Comparison of ENCODE assay signal across 8 mouse cellular contexts in genomic region chr14:52010446-52011111, GRCm38 (mm10). TPM values are rescaled to one million over a fixed set of nuclear protein-coding genes. Genes with fewer than 3 reads are reported as not detected.
DNase-seq lines count a peak whose midpoint lies in the region; ATAC-seq and TF ChIP-seq lines count a peak whose summit lies in the region.

No protein-coding gene starts in this region.

- H3K4me1 ChIP-seq in thymus, adult 2 months (replicated peaks; ENCODE audit: control insufficient read depth, insufficient read depth, low read length), result peaks cover 52% of the 10 kb centered on the region
- H3K4me1 ChIP-seq in hindbrain, embryonic 16.5 days (ENCODE audit: control insufficient read depth, insufficient read depth, low read depth, low read length), result peaks cover 61% of the 10 kb centered on the region
- peaks cover 85% of the 10 kb centered on the region for H3K4me1 ChIP-seq in midbrain, embryonic 10.5 days

- no peak overlapping the region for H3K4me3 ChIP-seq in thymus, adult 2 months (ENCODE audit: control insufficient read depth, insufficient read depth, low read length)
- H3K4me3 ChIP-seq in hindbrain, embryonic 16.5 days (ENCODE audit: low read length), result peak overlapping the region; percentile 35
- H3K4me3 ChIP-seq in midbrain, embryonic 10.5 days, result peak overlapping the region; percentile 85

- no peaks in the 10 kb centered on the region for H3K27me3 ChIP-seq in thymus, adult 2 months (ENCODE audit: control insufficient read depth, insufficient read depth, low read length)
- no peaks in the 10 kb centered on the region for H3K27me3 ChIP-seq in hindbrain, embryonic 16.5 days (replicated peaks; ENCODE audit: control insufficient read depth, insufficient read depth, low read length)
- no peaks in the 10 kb centered on the region for H3K27me3 ChIP-seq in midbrain, embryonic 10.5 days (ENCODE audit: low read depth, poor library complexity, severe bottlenecking)

- H3K4me2 ChIP-seq in hindbrain, embryonic 16.5 days (ENCODE audit: low read length), result peak overlapping the region; percentile 57

- peak; percentile 29 for DNase-seq in adrenal gland, postnatal 14 days
- no peak for DNase-seq in adrenal gland, adult 2 months
- DNase-seq in thymus, adult 2 months, result peak; percentile 23
- DNase-seq in thymus, postnatal 0 days (ENCODE audit: low spot score), result no peak
- peak; percentile 92 for DNase-seq in midbrain, embryonic 10.5 days (ENCODE audit: low spot score)
- no peak for DNase-seq in c-Kit-positive CD71-positive TER-119-positive erythroid progenitor cells, embryonic 14.5 days (ENCODE audit: low spot score)
- no peak for DNase-seq in urinary bladder, postnatal 4 days (ENCODE audit: low spot score in 2 of 2)

- H3K9ac ChIP-seq in hindbrain, embryonic 16.5 days (ENCODE audit: low read depth, low read length), result peak overlapping the region; percentile 51

- no peak for TF ChIP-seq CTCF in thymus, adult 2 months (IDR thresholded peaks at IDR 0.05; ENCODE audit: borderline replicate concordance, control insufficient read depth, extremely low read depth, insufficient read depth, low read length, poor library complexity)

- WGBS in thymus, adult 2 months, result 88% methylated on average over 9 of the region's 9 CpGs
- 1% methylated on average over 9 of the region's 9 CpGs for WGBS in hindbrain, embryonic 16.5 days
- 0% methylated on average over 9 of the region's 9 CpGs for WGBS in midbrain, embryonic 10.5 days

- TF ChIP-seq POLR2A in thymus, adult 2 months (IDR thresholded peaks at IDR 0.05; ENCODE audit: control insufficient read depth, extremely low read depth, insufficient read depth, low read length, poor library complexity), result no peak

- H3K27ac ChIP-seq in thymus, adult 2 months (ENCODE audit: control insufficient read depth, insufficient read depth, low read length), result no peak overlapping the region
- peak overlapping the region; percentile 91 for H3K27ac ChIP-seq in hindbrain, embryonic 16.5 days (ENCODE audit: low read depth, low read length)
- peak overlapping the region; percentile 100 for H3K27ac ChIP-seq in midbrain, embryonic 10.5 days (replicated peaks)

- peaks cover 12% of the 10 kb centered on the region for H3K36me3 ChIP-seq in thymus, adult 2 months (ENCODE audit: control insufficient read depth, insufficient read depth, low read length)
- peaks cover 25% of the 10 kb centered on the region for H3K36me3 ChIP-seq in hindbrain, embryonic 16.5 days (ENCODE audit: control insufficient read depth, insufficient read depth, low read length)
- peaks cover 37% of the 10 kb centered on the region for H3K36me3 ChIP-seq in midbrain, embryonic 10.5 days

- H3K9me3 ChIP-seq in hindbrain, embryonic 16.5 days (ENCODE audit: control insufficient read depth, low read length), result no peaks in the 10 kb centered on the region
- no peaks in the 10 kb centered on the region for H3K9me3 ChIP-seq in midbrain, embryonic 10.5 days (replicated peaks)

- ATAC-seq in hindbrain, embryonic 16.5 days, result peak; percentile 72

RNA-seq across cellular contexts. Expression of gene Tmem253, which starts 4.9 kb away (rescaled TPM):
- total RNA-seq in adrenal gland, postnatal 14 days (2021), result 3.7 and 4.4 TPM in 2 replicates
- total RNA-seq in adrenal gland, adult 2 months (2021), result 1 to 10 TPM; 1.6 to 2.1 TPM
- polyA plus RNA-seq in adrenal gland, adult 2 months (2012; rRNA removed), result 0.36 and 0.83 TPM in 2 replicates
- polyA plus RNA-seq in thymus, adult 2 months (2012; rRNA removed), result 2.9 TPM in 2 replicates
- 0.90 and 1.5 TPM in 2 replicates for polyA plus RNA-seq in thymus, postnatal 0 days (2015; fragmentation: Nextera tagmentation; extraction: Ambion mirVana)
- polyA plus RNA-seq in hindbrain, embryonic 16.5 days (2015; fragmentation: Nextera tagmentation; extraction: Ambion mirVana), result 0.39 and 0.51 TPM in 2 replicates
- polyA plus RNA-seq in midbrain, embryonic 10.5 days (2016; fragmentation: Nextera tagmentation; extraction: Ambion mirVana), result 0.67 and 1.2 TPM in 2 replicates

RNA-seq across cellular contexts. Expression of gene Zfp219, which starts 10.0 kb away (rescaled TPM):
- 56.5 and 63.7 TPM in 2 replicates for total RNA-seq in adrenal gland, postnatal 14 days (2021)
- 10 to 100 TPM; 40.7 to 52.9 TPM for total RNA-seq in adrenal gland, adult 2 months (2021)
- 133 and 156 TPM in 2 replicates for polyA plus RNA-seq in adrenal gland, adult 2 months (2012; rRNA removed)
- polyA plus RNA-seq in thymus, adult 2 months (2012; rRNA removed), result 253 and 269 TPM in 2 replicates
- polyA plus RNA-seq in thymus, postnatal 0 days (2015; fragmentation: Nextera tagmentation; extraction: Ambion mirVana), result 40.7 and 44.5 TPM in 2 replicates
- 23.7 and 28.0 TPM in 2 replicates for polyA plus RNA-seq in hindbrain, embryonic 16.5 days (2015; fragmentation: Nextera tagmentation; extraction: Ambion mirVana)
- polyA plus RNA-seq in midbrain, embryonic 10.5 days (2016; fragmentation: Nextera tagmentation; extraction: Ambion mirVana), result 89.4 and 96.6 TPM in 2 replicates

RNA-seq across cellular contexts. Expression of gene Arhgef40, which starts 26.1 kb away (rescaled TPM):
- total RNA-seq in adrenal gland, postnatal 14 days (2021), result 49.5 and 61.3 TPM in 2 replicates
- total RNA-seq in adrenal gland, adult 2 months (2021), result 10 to 100 TPM; 39.7 to 56.9 TPM
- 97.8 and 107 TPM in 2 replicates for polyA plus RNA-seq in adrenal gland, adult 2 months (2012; rRNA removed)
- 55.2 and 62.3 TPM in 2 replicates for polyA plus RNA-seq in thymus, adult 2 months (2012; rRNA removed)
- 26.9 and 27.0 TPM in 2 replicates for polyA plus RNA-seq in thymus, postnatal 0 days (2015; fragmentation: Nextera tagmentation; extraction: Ambion mirVana)
- polyA plus RNA-seq in hindbrain, embryonic 16.5 days (2015; fragmentation: Nextera tagmentation; extraction: Ambion mirVana), result 63.4 and 74.4 TPM in 2 replicates
- polyA plus RNA-seq in midbrain, embryonic 10.5 days (2016; fragmentation: Nextera tagmentation; extraction: Ambion mirVana), result 85.4 and 99.8 TPM in 2 replicates

RNA-seq across cellular contexts. Expression of gene Olfr221, which starts 31.7 kb away (rescaled TPM):
- total RNA-seq in adrenal gland, postnatal 14 days (2021), result not detected in 2 replicates
- total RNA-seq in adrenal gland, adult 2 months (2021), result not detected
- not detected in 2 replicates for polyA plus RNA-seq in adrenal gland, adult 2 months (2012; rRNA removed)
- not detected in 2 replicates for polyA plus RNA-seq in thymus, adult 2 months (2012; rRNA removed)
- not detected in 2 replicates for polyA plus RNA-seq in thymus, postnatal 0 days (2015; fragmentation: Nextera tagmentation; extraction: Ambion mirVana)
- not detected in 2 replicates for polyA plus RNA-seq in hindbrain, embryonic 16.5 days (2015; fragmentation: Nextera tagmentation; extraction: Ambion mirVana)
- not detected in 2 replicates for polyA plus RNA-seq in midbrain, embryonic 10.5 days (2016; fragmentation: Nextera tagmentation; extraction: Ambion mirVana)

Comparison
In these comparisons a context has a peak if more than half of its experiments do, and no peak if none do; other contexts are left out.
1. DNase-seq: peak in adrenal gland, postnatal 14 days (single experiment), thymus, adult 2 months (single experiment) and midbrain, embryonic 10.5 days (single experiment); none in adrenal gland, adult 2 months (single experiment), thymus, postnatal 0 days (single experiment), c-Kit-positive CD71-positive TER-119-positive erythroid progenitor cells, embryonic 14.5 days (single experiment) and urinary bladder, postnatal 4 days (0 of 2).